15 mouse cellular contexts compared by ENCODE assay signal in the genomic region with DNA sequence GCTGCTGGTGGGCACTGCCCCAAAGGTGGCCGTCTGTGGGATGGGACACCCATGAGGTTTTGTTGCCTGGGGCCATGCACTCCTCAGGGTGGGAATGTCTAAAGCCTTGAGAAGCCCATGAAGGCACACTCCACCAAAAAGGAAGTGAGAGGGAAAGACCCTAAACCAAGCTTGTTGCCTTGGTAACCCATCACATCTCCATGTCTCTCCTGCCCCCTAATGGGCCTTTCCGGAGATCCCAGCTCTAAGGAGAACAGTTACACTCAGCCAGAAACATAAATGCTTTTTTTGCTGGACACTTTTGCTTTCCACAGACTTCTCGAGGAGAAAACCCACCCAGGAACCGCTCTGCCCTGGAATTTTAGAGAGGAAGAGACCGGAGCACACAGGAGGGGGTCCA. TPM values are rescaled to one million over a fixed set of nuclear protein-coding genes. Genes with fewer than 3 reads are reported as not detected.
DNase-seq lines count a peak whose midpoint lies in the region; ATAC-seq and TF ChIP-seq lines count a peak whose summit lies in the region.
"Had no signal": no experiment of that assay in that cellular context is flagged by ENCODE, and none has a peak within 500 bp of the region (broad histone marks: within the 10 kb centered on the region; RNA-seq: fewer than 3 reads in every experiment).

No protein-coding gene starts in this region.

- H3K9me3 ChIP-seq in embryonic facial prominence, embryonic 11.5 days (replicated peaks; ENCODE audit: control insufficient read depth, low read length): no peaks in the 10 kb centered on the region
- no peaks in the 10 kb centered on the region for H3K9me3 ChIP-seq in embryonic facial prominence, embryonic 10.5 days
- no peaks in the 10 kb centered on the region for H3K9me3 ChIP-seq in stomach, postnatal 0 days (ENCODE audit: control insufficient read depth, low read length)
- H3K9me3 ChIP-seq: heart, embryonic 10.5 days; limb, embryonic 13.5 days; megakaryocyte, embryonic 14.5 days had no signal

- H3K4me3 ChIP-seq in embryonic facial prominence, embryonic 11.5 days (ENCODE audit: low read depth, low read length): no peak overlapping the region
- H3K4me3 ChIP-seq in embryonic facial prominence, embryonic 10.5 days: no peak overlapping the region
- no peak overlapping the region for H3K4me3 ChIP-seq in stomach, postnatal 0 days (ENCODE audit: low read depth, low read length)
- H3K4me3 ChIP-seq: heart, embryonic 10.5 days; limb, embryonic 13.5 days; megakaryocyte, embryonic 14.5 days had no signal

- ATAC-seq in embryonic facial prominence, embryonic 11.5 days (replicated peaks; ENCODE audit: insufficient number of reproducible peaks, low FRiP score, low TSS enrichment, low read depth): no peak
- no peak for ATAC-seq in stomach, postnatal 0 days (ENCODE audit: low FRiP score, low TSS enrichment)
- ATAC-seq: activated CD4-positive, CD25-positive, alpha-beta regulatory T cell, adult 4 months had no signal

- H3K27ac ChIP-seq in embryonic facial prominence, embryonic 11.5 days (replicated peaks; ENCODE audit: low read depth, low read length): no peak overlapping the region
- H3K27ac ChIP-seq in embryonic facial prominence, embryonic 10.5 days (replicated peaks): no peak overlapping the region
- no peak overlapping the region for H3K27ac ChIP-seq in stomach, postnatal 0 days (replicated peaks)
- H3K27ac ChIP-seq: heart, embryonic 10.5 days; limb, embryonic 13.5 days had no signal

- H3K4me1 ChIP-seq in embryonic facial prominence, embryonic 11.5 days (ENCODE audit: control insufficient read depth, insufficient read depth, low read length): no peaks in the 10 kb centered on the region; the same call in none of the 2 replicates
- peaks cover 32% of the 10 kb centered on the region for H3K4me1 ChIP-seq in embryonic facial prominence, embryonic 10.5 days
- H3K4me1 ChIP-seq in stomach, postnatal 0 days (replicated peaks; ENCODE audit: control insufficient read depth, insufficient read depth): no peaks in the 10 kb centered on the region

- DNase-seq in embryonic facial prominence, embryonic 11.5 days (ENCODE audit: low spot score): peak; percentile 65
- no peak for DNase-seq in embryonic facial prominence, embryonic 10.5 days (ENCODE audit: low spot score)
- DNase-seq in layer of hippocampus, postnatal 10 days (ENCODE audit: low spot score in 2 of 2): peak; percentile 67 to 77
- DNase-seq in layer of hippocampus, adult 11-12 months (ENCODE audit: low spot score): no peak
- DNase-seq in thymus, postnatal 4 days: peak; percentile 50
- no peak for DNase-seq in thymus, postnatal 36 days
- DNase-seq in stomach, postnatal 0 days (ENCODE audit: low spot score): no peak
- DNase-seq in spleen, adult 18-20 months: no peak
- DNase-seq: cerebellum, adult 11 months; kidney, adult 2 months had no signal

- WGBS in embryonic facial prominence, embryonic 11.5 days: 53% methylated on average over 5 of the region's 5 CpGs
- 57% methylated on average over 5 of the region's 5 CpGs for WGBS in embryonic facial prominence, embryonic 10.5 days
- WGBS in stomach, postnatal 0 days: 59% methylated on average over 5 of the region's 5 CpGs

- H3K27me3 ChIP-seq in embryonic facial prominence, embryonic 11.5 days (ENCODE audit: control insufficient read depth, insufficient read depth, low read length): peaks cover 2% of the 10 kb centered on the region; the same call in 1 of the 2 replicates
- H3K27me3 ChIP-seq in embryonic facial prominence, embryonic 10.5 days (replicated peaks; ENCODE audit: low read depth, poor library complexity, severe bottlenecking): peaks cover 57% of the 10 kb centered on the region
- H3K27me3 ChIP-seq in stomach, postnatal 0 days (ENCODE audit: control insufficient read depth, insufficient read depth, low read length): no peaks in the 10 kb centered on the region
- H3K27me3 ChIP-seq: limb, embryonic 13.5 days had no signal

- TF ChIP-seq EP300 in stomach, postnatal 0 days (optimal IDR thresholded peaks at IDR 0.05): no peak

- no peak overlapping the region for H3K4me2 ChIP-seq in embryonic facial prominence, embryonic 11.5 days (ENCODE audit: low read depth, low read length)
- H3K4me2 ChIP-seq in stomach, postnatal 0 days (replicated peaks; ENCODE audit: low read depth): no peak overlapping the region
- H3K4me2 ChIP-seq: limb, embryonic 13.5 days had no signal

- no peaks in the 10 kb centered on the region for H3K36me3 ChIP-seq in embryonic facial prominence, embryonic 11.5 days (replicated peaks; ENCODE audit: control insufficient read depth, insufficient read depth, low read depth, low read length)
- H3K36me3 ChIP-seq in embryonic facial prominence, embryonic 10.5 days (replicated peaks): no peaks in the 10 kb centered on the region
- 0 out of 2 replicates have a peak, but pooled peaks cover 2% of the 10 kb centered on the region for H3K36me3 ChIP-seq in stomach, postnatal 0 days (ENCODE audit: control insufficient read depth, insufficient read depth, low read length)
- H3K36me3 ChIP-seq: heart, embryonic 10.5 days; limb, embryonic 13.5 days had no signal

- peak; percentile 51 for TF ChIP-seq CTCF in stomach, postnatal 0 days (IDR thresholded peaks at IDR 0.05; ENCODE audit: low read depth)

- no peak overlapping the region for H3K9ac ChIP-seq in embryonic facial prominence, embryonic 11.5 days (replicated peaks; ENCODE audit: low read length)
- H3K9ac ChIP-seq in stomach, postnatal 0 days (ENCODE audit: low read length): no peak overlapping the region
- H3K9ac ChIP-seq: limb, embryonic 13.5 days had no signal

RNA-seq across cellular contexts. Expression of gene Spdef, which starts 10.5 kb away (rescaled TPM):
- polyA plus RNA-seq in embryonic facial prominence, embryonic 11.5 days (2014; fragmentation: Nextera tagmentation; extraction: Ambion mirVana): 0.18 TPM in 1 of 2 replicates, not detected in the other
- 0.15 and 0.43 TPM in 2 replicates for polyA plus RNA-seq in embryonic facial prominence, embryonic 10.5 days (2016; fragmentation: Nextera tagmentation; extraction: Ambion mirVana)
- total RNA-seq in layer of hippocampus, postnatal 10 days (2021): 1 to 10 TPM; 1.1 to 1.3 TPM
- 28.0 and 29.7 TPM in 2 replicates for polyA plus RNA-seq in stomach, postnatal 0 days (2015; fragmentation: Nextera tagmentation; extraction: Ambion mirVana)
- polyA plus RNA-seq: C2C12 had no signal

Comparison
In these comparisons a context has a peak if more than half of its experiments do, and no peak if none do; other contexts are left out.
1. DNase-seq: peak in embryonic facial prominence, embryonic 11.5 days (single experiment), layer of hippocampus, postnatal 10 days (2 of 2) and thymus, postnatal 4 days (single experiment); none in embryonic facial prominence, embryonic 10.5 days (single experiment), layer of hippocampus, adult 11-12 months (single experiment), thymus, postnatal 36 days (0 of 2), stomach, postnatal 0 days (single experiment) and spleen, adult 18-20 months (0 of 2).
2. RNA of gene Spdef, which starts 10.5 kb away (polyA plus RNA-seq): 28.0 to 29.7 TPM in stomach, postnatal 0 days; 0.15 to 0.43 TPM in embryonic facial prominence, embryonic 10.5 days and 0.18 TPM in embryonic facial prominence, embryonic 11.5 days; every median in the first group is over 10 times any median in the second.